In genomic region chr13:36577916-36578568, GRCm38 (mm10) we compare ENCODE assay signal across 8 mouse cellular contexts.
A peak's percentile ranks its signal among the peaks of the same experiment; 100 is the strongest.
DNase-seq lines count a peak whose midpoint lies in the region; ATAC-seq and TF ChIP-seq lines count a peak whose summit lies in the region.

No protein-coding gene starts in this region.

- H3K9ac ChIP-seq in lung, embryonic 14.5 days = no peak overlapping the region
- H3K9ac ChIP-seq in forebrain, embryonic 15.5 days (replicated peaks) = no peak overlapping the region
- no peak overlapping the region for H3K9ac ChIP-seq in neural tube, embryonic 14.5 days (replicated peaks; ENCODE audit: low read depth, low read length)

- no peaks in the 10 kb centered on the region for H3K9me3 ChIP-seq in lung, embryonic 14.5 days (ENCODE audit: low read depth, low read length)
- no peaks in the 10 kb centered on the region for H3K9me3 ChIP-seq in forebrain, embryonic 15.5 days
- H3K9me3 ChIP-seq in neural tube, embryonic 14.5 days (ENCODE audit: control insufficient read depth, low read length) = no peaks in the 10 kb centered on the region

- peak overlapping the region; percentile 42 for H3K4me3 ChIP-seq in lung, embryonic 14.5 days (ENCODE audit: low read depth, low read length)
- H3K4me3 ChIP-seq in forebrain, embryonic 15.5 days = peak overlapping the region; percentile 62; the same call in 1 of the 2 replicates
- H3K4me3 ChIP-seq in neural tube, embryonic 14.5 days (ENCODE audit: low read depth, low read length) = peak overlapping the region; percentile 44; the same call in 1 of the 2 replicates

- H3K27ac ChIP-seq in lung, embryonic 14.5 days (ENCODE audit: low read depth) = no peak overlapping the region
- H3K27ac ChIP-seq in forebrain, embryonic 15.5 days (replicated peaks) = peak overlapping the region; percentile 93
- H3K27ac ChIP-seq in neural tube, embryonic 14.5 days (ENCODE audit: low read depth, low read length) = no peak overlapping the region

- DNase-seq in lung, embryonic 14.5 days = peak; percentile 61
- no peak for DNase-seq in lung, adult 18-20 months
- DNase-seq in kidney, postnatal 4 days = peak; percentile 2 to 22
- no peak for DNase-seq in retina, postnatal 1 day
- DNase-seq in testis, postnatal 14 days (ENCODE audit: low spot score) = no peak

- H3K27me3 ChIP-seq in lung, embryonic 14.5 days (ENCODE audit: insufficient read depth, low read length) = no peaks in the 10 kb centered on the region
- no peaks in the 10 kb centered on the region for H3K27me3 ChIP-seq in forebrain, embryonic 15.5 days
- H3K27me3 ChIP-seq in neural tube, embryonic 14.5 days (ENCODE audit: control insufficient read depth, insufficient read depth, low read length) = no peaks in the 10 kb centered on the region

- H3K4me1 ChIP-seq in lung, embryonic 14.5 days (ENCODE audit: insufficient read depth) = peaks cover 5% of the 10 kb centered on the region; the same call in 1 of the 2 replicates
- H3K4me1 ChIP-seq in forebrain, embryonic 15.5 days = peaks cover 24% of the 10 kb centered on the region
- H3K4me1 ChIP-seq in neural tube, embryonic 14.5 days (ENCODE audit: control insufficient read depth, insufficient read depth, low read length) = peaks cover 16% of the 10 kb centered on the region; the same call in 1 of the 2 replicates

- ATAC-seq in lung, embryonic 14.5 days (ENCODE audit: insufficient read depth) = peak; percentile 36
- ATAC-seq in forebrain, embryonic 15.5 days (replicated peaks) = peak; percentile 33
- ATAC-seq in neural tube, embryonic 14.5 days (ENCODE audit: low read depth) = peak; percentile 35
- no peak for ATAC-seq in frontal cortex, adult (ENCODE audit: low TSS enrichment)

- 18% methylated on average over 7 of the region's 7 CpGs for WGBS in lung, embryonic 14.5 days
- 46% methylated on average over 7 of the region's 7 CpGs for WGBS in forebrain, embryonic 15.5 days
- 60% methylated on average over 7 of the region's 7 CpGs for WGBS in neural tube, embryonic 14.5 days

- no peak for TF ChIP-seq CTCF in lung, embryonic 14.5 days (IDR thresholded peaks at IDR 0.05; ENCODE audit: low read depth)

- no peaks in the 10 kb centered on the region for H3K36me3 ChIP-seq in lung, embryonic 14.5 days (ENCODE audit: insufficient read depth)
- no peaks in the 10 kb centered on the region for H3K36me3 ChIP-seq in forebrain, embryonic 15.5 days
- H3K36me3 ChIP-seq in neural tube, embryonic 14.5 days (ENCODE audit: control insufficient read depth, insufficient read depth, low read length) = no peaks in the 10 kb centered on the region

- peak overlapping the region; percentile 71 for H3K4me2 ChIP-seq in lung, embryonic 14.5 days
- H3K4me2 ChIP-seq in forebrain, embryonic 15.5 days (replicated peaks) = peak overlapping the region; percentile 69; the same call in 1 of the 2 replicates
- peak overlapping the region; percentile 72; the same call in 1 of the 2 replicates for H3K4me2 ChIP-seq in neural tube, embryonic 14.5 days (ENCODE audit: low read depth, low read length)

Comparison
In these comparisons a context has a peak if more than half of its experiments do, and no peak if none do; other contexts are left out.
1. DNase-seq: peak in lung, embryonic 14.5 days (single experiment) and kidney, postnatal 4 days (2 of 2); none in lung, adult 18-20 months (0 of 2), retina, postnatal 1 day (single experiment) and testis, postnatal 14 days (single experiment).
2. Peak in every context shown above with its lines, with median percentiles within 50 percentile points of each other: H3K4me2 ChIP-seq and H3K4me3 ChIP-seq.